ENCODE assay signal across 9 mouse cellular contexts in genomic region chr13:54950131-54950530, GRCm38 (mm10). TPM values are rescaled to one million over a fixed set of nuclear protein-coding genes. Genes with fewer than 3 reads are reported as not detected.
A peak's percentile ranks its signal among the peaks of the same experiment; 100 is the strongest.
DNase-seq lines count a peak whose midpoint lies in the region; ATAC-seq and TF ChIP-seq lines count a peak whose summit lies in the region.
"Had no signal": no experiment of that assay in that cellular context is flagged by ENCODE, and none has a peak within 500 bp of the region (broad histone marks: within the 10 kb centered on the region; RNA-seq: fewer than 3 reads in every experiment).

No protein-coding gene starts in this region.

- under 1% methylated on average over 9 of the region's 9 CpGs for WGBS in lung, embryonic 14.5 days
- WGBS in intestine, embryonic 16.5 days: 3% methylated on average over 9 of the region's 9 CpGs
- WGBS in olfactory bulb, adult 2 months: 4% methylated on average over 9 of the region's 9 CpGs

- no peak for TF ChIP-seq CTCF in lung, embryonic 14.5 days (IDR thresholded peaks at IDR 0.05; ENCODE audit: low read depth)
- TF ChIP-seq CTCF in olfactory bulb, adult 2 months (IDR thresholded peaks at IDR 0.05; ENCODE audit: insufficient read depth, low read depth, low read length): no peak

- H3K9me3 ChIP-seq in lung, embryonic 14.5 days (ENCODE audit: low read depth, low read length): no peaks in the 10 kb centered on the region
- no peaks in the 10 kb centered on the region for H3K9me3 ChIP-seq in intestine, embryonic 16.5 days (ENCODE audit: control insufficient read depth, low read length)

- H3K4me3 ChIP-seq in lung, embryonic 14.5 days (ENCODE audit: low read depth, low read length): peak overlapping the region; percentile 65
- peak overlapping the region; percentile 65 for H3K4me3 ChIP-seq in intestine, embryonic 16.5 days (ENCODE audit: low read length)
- peak overlapping the region; percentile 84 for H3K4me3 ChIP-seq in olfactory bulb, adult 2 months (ENCODE audit: insufficient read depth, low read depth, low read length)

- H3K36me3 ChIP-seq in lung, embryonic 14.5 days (ENCODE audit: insufficient read depth): no peaks in the 10 kb centered on the region
- H3K36me3 ChIP-seq in intestine, embryonic 16.5 days (ENCODE audit: control insufficient read depth, insufficient read depth, low read length): no peaks in the 10 kb centered on the region

- peaks cover 57% of the 10 kb centered on the region for H3K27me3 ChIP-seq in lung, embryonic 14.5 days (ENCODE audit: insufficient read depth, low read length)
- peaks cover 74% of the 10 kb centered on the region for H3K27me3 ChIP-seq in intestine, embryonic 16.5 days (replicated peaks; ENCODE audit: control insufficient read depth, insufficient read depth, low read length)

- no peak for TF ChIP-seq POLR2A in olfactory bulb, adult 2 months (IDR thresholded peaks at IDR 0.05; ENCODE audit: insufficient read depth, low read depth, low read length)

- DNase-seq in adrenal gland, postnatal 10 days: peak; percentile 10
- no peak for DNase-seq in adrenal gland, adult 8-10 months
- peak; percentile 15 for DNase-seq in lung, embryonic 14.5 days
- no peak for DNase-seq in lung, postnatal 36 days
- no peak for DNase-seq in gastrocnemius, postnatal 4 days (ENCODE audit: low spot score in 2 of 2)
- DNase-seq: thymus, postnatal 25 days had no signal

- H3K4me2 ChIP-seq in lung, embryonic 14.5 days: peak overlapping the region; percentile 99
- peak overlapping the region; percentile 97 for H3K4me2 ChIP-seq in intestine, embryonic 16.5 days (ENCODE audit: low read depth, low read length)

- no peaks in the 10 kb centered on the region; the same call in 1 of the 2 replicates for H3K4me1 ChIP-seq in lung, embryonic 14.5 days (ENCODE audit: insufficient read depth)
- peaks cover 5% of the 10 kb centered on the region; the same call in 1 of the 2 replicates for H3K4me1 ChIP-seq in intestine, embryonic 16.5 days (ENCODE audit: control insufficient read depth, insufficient read depth, low read length)
- peaks cover 44% of the 10 kb centered on the region for H3K4me1 ChIP-seq in olfactory bulb, adult 2 months (ENCODE audit: control insufficient read depth, insufficient read depth, low read length)

- H3K9ac ChIP-seq in lung, embryonic 14.5 days: no peak overlapping the region; the same call in 1 of the 2 replicates
- H3K9ac ChIP-seq in intestine, embryonic 16.5 days (ENCODE audit: low read depth, low read length): no peak overlapping the region; the same call in 1 of the 2 replicates

- ATAC-seq in lung, embryonic 14.5 days (ENCODE audit: insufficient read depth): no peak
- ATAC-seq in intestine, embryonic 16.5 days: no peak
- no peak for ATAC-seq in megakaryocyte progenitor cell, adult 5-6 weeks (replicated peaks; ENCODE audit: poor library complexity)

- H3K27ac ChIP-seq in lung, embryonic 14.5 days (ENCODE audit: low read depth): no peak overlapping the region
- no peak overlapping the region for H3K27ac ChIP-seq in intestine, embryonic 16.5 days (ENCODE audit: low read length)
- H3K27ac ChIP-seq in olfactory bulb, adult 2 months (ENCODE audit: insufficient read depth, low read depth, low read length): no peak overlapping the region

RNA-seq across cellular contexts. Expression of gene Unc5a, which starts 0.9 kb away (rescaled TPM):
- 1 to 10 TPM; 6.5 to 8.8 TPM for total RNA-seq in adrenal gland, postnatal 10 days (2021)
- 10 to 100 TPM in 2 of 4 experiments, 1 to 10 TPM in 2; 7.6 to 14.6 (median 11.4) TPM for total RNA-seq in adrenal gland, adult 8-10 months (2022)
- 6.5 and 7.5 TPM in 2 replicates for polyA plus RNA-seq in lung, embryonic 14.5 days (2014; fragmentation: Nextera tagmentation; extraction: Ambion mirVana)
- polyA plus RNA-seq in intestine, embryonic 16.5 days (2015; fragmentation: Nextera tagmentation; extraction: Ambion mirVana): 1.4 and 2.4 TPM in 2 replicates
- polyA plus RNA-seq in olfactory bulb, adult 2 months (2012; ENCODE audit: insufficient read depth, insufficient read length, low replicate concordance, missing spikeins): not detected in 2 replicates
- 0.59 and 0.64 TPM in 2 replicates for total RNA-seq in megakaryocyte progenitor cell, adult 5-6 weeks (2015)
- total RNA-seq in megakaryocyte progenitor cell, adult 5-6 weeks (2017): 0.04 and 0.51 TPM in 2 replicates
- total RNA-seq in gastrocnemius, postnatal 4 days (2021): 1 to 10 TPM; 5.0 to 6.0 TPM

Comparison
In these comparisons a context has a peak if more than half of its experiments do, and no peak if none do; other contexts are left out.
1. DNase-seq: peak in adrenal gland, postnatal 10 days (single experiment) and lung, embryonic 14.5 days (single experiment); none in adrenal gland, adult 8-10 months (single experiment), lung, postnatal 36 days (single experiment) and gastrocnemius, postnatal 4 days (0 of 2).
2. Peak in every context shown above with its lines, with median percentiles within 50 percentile points of each other: H3K4me3 ChIP-seq.